Mouse (Mus musculus): ENCODE data around the gene Acaca. TPM values are rescaled to one million over a fixed set of nuclear protein-coding genes. Genes with fewer than 3 reads are reported as not detected.

Gene Acaca
- polyA plus RNA-seq, 1 experiment from 2014 or later: 25.2 TPM

- H3K27me3 ChIP-seq: no peaks in the 10 kb centered on the region
- H3K4me2 ChIP-seq: no peak overlapping the region
- no peak overlapping the region for H3K4me3 ChIP-seq
- H3K36me3 ChIP-seq: 0 out of 2 replicates have a peak, but pooled peaks cover 10% of the 10 kb centered on the region
- H3K9ac ChIP-seq: no peak overlapping the region
- WGBS: 72% methylated on average over 10 of the region's 10 CpGs
- no peaks in the 10 kb centered on the region for H3K4me1 ChIP-seq (replicated peaks)
- no peak for ATAC-seq (ENCODE audit: low FRiP score, low read depth)
- H3K27ac ChIP-seq (replicated peaks): no peak overlapping the region
- H3K9me3 ChIP-seq: no peaks in the 10 kb centered on the region
Observed at GRCm38 (mm10) chr11:84193249-84193648, 63.8 kb downstream of the Acaca start.

- H3K4me1 ChIP-seq (replicated peaks): no peaks in the 10 kb centered on the region
- H3K27ac ChIP-seq (replicated peaks): no peak overlapping the region
- no peak overlapping the region for H3K9ac ChIP-seq
- 92% methylated on average over 3 of the region's 3 CpGs for WGBS
- 0 out of 2 replicates have a peak, but pooled peaks cover 10% of the 10 kb centered on the region for H3K36me3 ChIP-seq
- ATAC-seq (ENCODE audit: low FRiP score, low read depth): no peak
- no peaks in the 10 kb centered on the region for H3K9me3 ChIP-seq
- H3K4me2 ChIP-seq: no peak overlapping the region
- no peaks in the 10 kb centered on the region for H3K27me3 ChIP-seq
- H3K4me3 ChIP-seq: no peak overlapping the region
Observed at GRCm38 (mm10) chr11:84194751-84195150, 65.3 kb downstream of the Acaca start.

- 94% methylated on average over 3 of the region's 3 CpGs for WGBS
- no peak for ATAC-seq (ENCODE audit: low FRiP score, low read depth)
- Histone ChIP-seq H3K4me3 (no peak overlapping the region), H3K27me3 (no peaks in the 10 kb centered on the region), H3K4me1 (replicated peaks) (no peaks in the 10 kb centered on the region), H3K27ac (replicated peaks) (no peak overlapping the region), H3K9ac (no peak overlapping the region), H3K9me3 (no peaks in the 10 kb centered on the region), H3K4me2 (no peak overlapping the region), H3K36me3 (0 out of 2 replicates have a peak, but pooled peaks cover 10% of the 10 kb centered on the region)
Observed at GRCm38 (mm10) chr11:84197607-84198402, 68.3 kb downstream of the Acaca start.

- Histone ChIP-seq H3K36me3 (no peaks in the 10 kb centered on the region), H3K27ac (replicated peaks) (no peak overlapping the region), H3K4me3 (no peak overlapping the region), H3K27me3 (no peaks in the 10 kb centered on the region), H3K4me2 (no peak overlapping the region), H3K9me3 (no peaks in the 10 kb centered on the region), H3K9ac (no peak overlapping the region), H3K4me1 (replicated peaks) (no peaks in the 10 kb centered on the region)
- ATAC-seq (ENCODE audit: low FRiP score, low read depth): no peak
- WGBS: 58% methylated on average over 4 of the region's 4 CpGs
Observed at GRCm38 (mm10) chr11:84205776-84206175, 76.3 kb downstream of the Acaca start.

- no peaks in the 10 kb centered on the region for H3K4me1 ChIP-seq (replicated peaks)
- ATAC-seq (ENCODE audit: low FRiP score, low read depth): no peak
- WGBS: 94% methylated on average over 6 of the region's 6 CpGs
- H3K9me3 ChIP-seq: no peaks in the 10 kb centered on the region
- no peak overlapping the region for H3K27ac ChIP-seq (replicated peaks)
- no peaks in the 10 kb centered on the region for H3K27me3 ChIP-seq
- no peak overlapping the region for H3K4me3 ChIP-seq
- no peak overlapping the region for H3K9ac ChIP-seq
- peaks cover 1% of the 10 kb centered on the region; the same call in 1 of the 2 replicates for H3K36me3 ChIP-seq
- H3K4me2 ChIP-seq: no peak overlapping the region
Observed at GRCm38 (mm10) chr11:84210876-84211275, 81.4 kb downstream of the Acaca start.

- no peak for ATAC-seq (ENCODE audit: low FRiP score, low read depth)
- Histone ChIP-seq H3K36me3 (peaks cover 12% of the 10 kb centered on the region), H3K27ac (replicated peaks) (no peak overlapping the region), H3K27me3 (no peaks in the 10 kb centered on the region), H3K4me1 (replicated peaks) (no peaks in the 10 kb centered on the region), H3K4me2 (no peak overlapping the region), H3K4me3 (no peak overlapping the region), H3K9me3 (no peaks in the 10 kb centered on the region), H3K9ac (no peak overlapping the region)
- 87% methylated on average over 4 of the region's 4 CpGs for WGBS
Observed at GRCm38 (mm10) chr11:84218951-84219350, 89.5 kb downstream of the Acaca start.

GRCm38 (mm10) chr11:84243562-84243961 is 114.1 kb downstream of the Acaca start:
- no peak overlapping the region for H3K27ac ChIP-seq (replicated peaks)
- ATAC-seq (ENCODE audit: low FRiP score, low read depth): no peak
- no peaks in the 10 kb centered on the region for H3K27me3 ChIP-seq
- no peak overlapping the region for H3K4me3 ChIP-seq
- H3K9me3 ChIP-seq: no peaks in the 10 kb centered on the region
- H3K36me3 ChIP-seq: peaks cover 11% of the 10 kb centered on the region
- H3K9ac ChIP-seq: no peak overlapping the region
- H3K4me2 ChIP-seq: no peak overlapping the region
- no peaks in the 10 kb centered on the region for H3K4me1 ChIP-seq (replicated peaks)

GRCm38 (mm10) chr11:84247370-84247769 is 117.9 kb downstream of the Acaca start:
- no peak overlapping the region for H3K4me2 ChIP-seq
- WGBS: 95% methylated on average over 1 of the region's 1 CpGs
- H3K27me3 ChIP-seq: no peaks in the 10 kb centered on the region
- no peak overlapping the region for H3K4me3 ChIP-seq
- no peak for ATAC-seq (ENCODE audit: low FRiP score, low read depth)
- H3K9me3 ChIP-seq: no peaks in the 10 kb centered on the region
- peaks cover 26% of the 10 kb centered on the region for H3K36me3 ChIP-seq
- H3K9ac ChIP-seq: no peak overlapping the region
- no peak overlapping the region for H3K27ac ChIP-seq (replicated peaks)
- no peaks in the 10 kb centered on the region for H3K4me1 ChIP-seq (replicated peaks)

GRCm38 (mm10) chr11:84251170-84251569 is 121.7 kb downstream of the Acaca start:
- Histone ChIP-seq H3K4me2 (no peak overlapping the region), H3K4me3 (no peak overlapping the region), H3K9ac (no peak overlapping the region), H3K9me3 (no peaks in the 10 kb centered on the region), H3K36me3 (peaks cover 26% of the 10 kb centered on the region), H3K27me3 (no peaks in the 10 kb centered on the region), H3K27ac (replicated peaks) (no peak overlapping the region), H3K4me1 (replicated peaks) (no peaks in the 10 kb centered on the region)
- 89% methylated on average over 3 of the region's 3 CpGs for WGBS
- ATAC-seq (ENCODE audit: low FRiP score, low read depth): no peak

- Histone ChIP-seq H3K27me3 (no peaks in the 10 kb centered on the region), H3K36me3 (peaks cover 30% of the 10 kb centered on the region), H3K4me2 (no peak overlapping the region), H3K4me1 (replicated peaks) (no peaks in the 10 kb centered on the region), H3K27ac (replicated peaks) (no peak overlapping the region), H3K9me3 (no peaks in the 10 kb centered on the region), H3K9ac (no peak overlapping the region), H3K4me3 (no peak overlapping the region)
- ATAC-seq (ENCODE audit: low FRiP score, low read depth): no peak
- WGBS: 85% methylated on average over 1 of the region's 1 CpGs
Observed at GRCm38 (mm10) chr11:84252425-84252824, 123.0 kb downstream of the Acaca start.

GRCm38 (mm10) chr11:84255879-84256278 is 126.4 kb downstream of the Acaca start:
- Histone ChIP-seq H3K9ac (no peak overlapping the region), H3K27me3 (no peaks in the 10 kb centered on the region), H3K9me3 (no peaks in the 10 kb centered on the region), H3K36me3 (peaks cover 32% of the 10 kb centered on the region), H3K4me1 (replicated peaks) (no peaks in the 10 kb centered on the region), H3K27ac (replicated peaks) (no peak overlapping the region), H3K4me3 (no peak overlapping the region), H3K4me2 (no peak overlapping the region)
- 96% methylated on average over 4 of the region's 4 CpGs for WGBS
- no peak for ATAC-seq (ENCODE audit: low FRiP score, low read depth)

- Histone ChIP-seq H3K4me3 (no peak overlapping the region), H3K27me3 (no peaks in the 10 kb centered on the region), H3K9me3 (no peaks in the 10 kb centered on the region), H3K4me1 (replicated peaks) (no peaks in the 10 kb centered on the region), H3K27ac (replicated peaks) (no peak overlapping the region), H3K9ac (no peak overlapping the region), H3K4me2 (no peak overlapping the region), H3K36me3 (peaks cover 34% of the 10 kb centered on the region)
- no peak for ATAC-seq (ENCODE audit: low FRiP score, low read depth)
- WGBS: 86% methylated on average over 4 of the region's 4 CpGs
Observed at GRCm38 (mm10) chr11:84258053-84258710, 128.7 kb downstream of the Acaca start.
